Mouse (Mus musculus) hematopoietic stem cell, adult 5-6 weeks (primary cell): ENCODE data around the gene Pex26. TPM values are rescaled to one million over a fixed set of nuclear protein-coding genes. Genes with fewer than 3 reads are reported as not detected.
A peak's percentile ranks its signal among the peaks of the same experiment; 100 is the strongest.

Source experiments
- ATAC-seq, 2 experiments: fragments of 125-278 bp in 1 of 2; replicated peaks in 1 of 2; 2 replicates each; pipeline ENCODE4 v1.8.0; 2016 to 2017; ENCODE audit warnings: inconsistent platforms in 2 of 2, mild to moderate bottlenecking in 2 of 2, moderate number of reproducible peaks in 2 of 2, low read depth in 1 of 2, moderate TSS enrichment in 1 of 2; ENCODE audit not compliant: low FRiP score in 2 of 2, poor library complexity in 2 of 2, severe bottlenecking in 2 of 2, insufficient read depth in 1 of 2, low TSS enrichment in 1 of 2
- total RNA-seq: library from RNA; stranded (forward); fragments of 172-1452, 232-1000 nt; gene quantifications from 2 replicates; pipeline ENCODE4 v1.2.3, GENCODE M21; 2017

The Pex26 gene
- total RNA-seq, 1 experiment from 2014 or later: 7.8 TPM

- no peak for ATAC-seq
Observed at GRCm38 (mm10) chr6:121156030-121156429, 27.4 kb upstream of the Pex26 start.

- no peak for ATAC-seq
Observed at GRCm38 (mm10) chr6:121159616-121160015, 23.9 kb upstream of the Pex26 start.

GRCm38 (mm10) chr6:121160126-121160525 is 23.3 kb upstream of the Pex26 start:
- no peak for ATAC-seq

- ATAC-seq: no peak
Observed at GRCm38 (mm10) chr6:121162616-121163015, 20.9 kb upstream of the Pex26 start.

- no peak for ATAC-seq
Observed at GRCm38 (mm10) chr6:121166098-121166552, 17.3 kb upstream of the Pex26 start.

GRCm38 (mm10) chr6:121167381-121167975 is 16.0 kb upstream of the Pex26 start:
- no peak for ATAC-seq

GRCm38 (mm10) chr6:121171102-121171501 is 12.4 kb upstream of the Pex26 start:
- ATAC-seq: no peak

- no peak for ATAC-seq
Observed at GRCm38 (mm10) chr6:121173471-121173870, 10.0 kb upstream of the Pex26 start.

- no peak for ATAC-seq
Observed at GRCm38 (mm10) chr6:121174761-121175160, 8.7 kb upstream of the Pex26 start.

- no peak for ATAC-seq
Observed at GRCm38 (mm10) chr6:121176011-121176730, 7.3 kb upstream of the Pex26 start.

- ATAC-seq: no peak
Observed at GRCm38 (mm10) chr6:121176731-121177098, 6.8 kb upstream of the Pex26 start.

- ATAC-seq: no peak
Observed at GRCm38 (mm10) chr6:121177118-121177708, 6.3 kb upstream of the Pex26 start.

- no peak; a peak in 1 of 4 replicates for ATAC-seq
Observed at GRCm38 (mm10) chr6:121178700-121179358, 4.6 kb upstream of the Pex26 start.

- no peak for ATAC-seq
Observed at GRCm38 (mm10) chr6:121179846-121180245, 3.6 kb upstream of the Pex26 start.

- peak; percentile 85 to 86 for ATAC-seq
Observed at GRCm38 (mm10) chr6:121184198-121185140, 1.0 kb downstream of the Pex26 start.

- no peak for ATAC-seq
Observed at GRCm38 (mm10) chr6:121185232-121185631, 1.8 kb downstream of the Pex26 start.
